Mouse (Mus musculus): Measurements from ENCODE around the gene Gpr157.

Gene Gpr157

DNA sequence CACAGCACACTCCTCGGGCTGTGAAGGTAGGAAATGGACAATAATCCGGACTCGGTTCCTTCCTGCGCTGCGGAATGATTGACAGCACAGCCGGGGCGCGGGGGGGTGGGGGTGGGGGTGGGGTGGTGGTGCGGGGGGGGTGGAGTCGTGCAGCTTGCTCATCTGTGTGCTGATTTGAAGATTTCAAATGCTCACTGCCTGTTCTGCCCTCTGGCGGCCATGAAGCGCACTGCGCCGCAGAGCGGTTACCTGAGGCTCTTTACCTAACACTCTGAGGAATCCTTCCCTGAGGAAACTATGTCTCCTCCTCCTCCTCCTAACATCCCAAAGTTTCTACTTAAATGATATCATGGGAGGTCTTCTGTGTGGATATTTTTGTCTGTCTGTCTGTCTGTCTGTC, 25.7 kb downstream of the Gpr157 start:
- DNase-seq = peak; percentile 84

DNA sequence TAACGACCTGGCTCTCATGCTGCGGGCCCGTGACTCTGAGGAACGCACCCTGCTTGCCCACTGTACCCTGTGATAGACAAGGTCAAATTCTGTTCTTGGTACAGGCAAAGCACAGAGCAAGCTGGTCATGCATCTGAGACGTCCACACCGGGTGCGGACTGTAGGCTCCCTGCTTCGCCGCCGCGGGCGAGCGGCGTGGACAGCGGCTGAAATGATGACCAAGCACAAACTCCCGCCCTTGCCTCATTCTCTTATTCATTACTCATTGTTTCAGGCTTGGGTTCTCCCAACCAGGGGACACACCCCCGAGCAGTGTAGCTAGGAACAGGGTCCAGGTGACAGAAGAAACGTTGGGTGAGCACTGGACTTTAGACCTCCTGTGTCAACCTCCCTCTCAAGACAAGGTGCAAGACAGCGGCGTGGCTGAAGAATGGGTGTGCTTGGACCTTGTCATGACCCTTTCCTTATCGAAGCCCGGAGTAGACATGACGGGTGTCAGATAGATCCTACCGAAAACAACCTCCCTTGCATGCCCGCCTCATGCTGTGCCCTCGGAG, 27.4 kb downstream of the Gpr157 start:
- no peak for DNase-seq

GRCm38 (mm10) chr4:150117311-150117710, 30.1 kb downstream of the Gpr157 start:
- DNase-seq = no peak

GRCm38 (mm10) chr4:150118163-150118562, 31.0 kb downstream of the Gpr157 start:
- no peak for DNase-seq

GRCm38 (mm10) chr4:150119055-150119454, 31.9 kb downstream of the Gpr157 start, which contains the start of gene Slc2a5:
Gene Slc2a5 (plus strand): TSS chr4:150119283.
- no peak for DNase-seq

GRCm38 (mm10) chr4:150119640-150120039, 32.5 kb downstream of the Gpr157 start:
- DNase-seq = no peak

DNA sequence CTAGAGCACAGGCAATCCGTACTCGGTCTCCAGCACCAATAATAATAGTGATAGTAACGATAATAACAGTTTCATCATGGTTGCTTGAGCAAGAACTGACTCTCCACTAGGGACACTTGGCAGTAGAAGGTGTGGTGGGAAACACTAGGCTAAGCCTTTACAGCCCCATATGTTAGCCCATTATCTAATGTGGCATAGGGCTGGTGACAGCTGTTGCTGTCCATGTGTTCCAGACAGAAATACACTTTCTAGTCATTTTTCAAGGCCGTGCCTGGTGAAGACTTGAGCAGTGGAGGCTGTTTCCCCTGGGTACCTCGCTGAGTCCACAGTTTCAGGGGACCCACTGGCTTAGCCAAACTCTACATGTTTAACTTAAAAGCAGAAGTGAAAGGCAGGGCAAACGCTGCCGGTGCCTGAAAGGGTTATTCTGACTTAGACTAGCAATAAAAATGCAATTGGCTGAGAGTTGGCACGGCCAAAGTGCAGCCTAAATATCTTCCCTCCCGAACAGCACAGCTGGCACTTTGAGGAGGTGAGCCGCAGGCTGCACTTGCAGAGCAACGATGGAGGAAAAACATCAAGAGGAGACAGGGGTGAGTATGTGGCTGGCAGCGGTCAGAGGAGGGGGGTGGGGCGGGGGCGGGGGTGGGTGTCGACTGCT, 33.1 kb downstream of the Gpr157 start:
- no peak for DNase-seq

- no peak for DNase-seq
Measured at GRCm38 (mm10) chr4:150121430-150121829, 34.3 kb downstream of the Gpr157 start.

DNA sequence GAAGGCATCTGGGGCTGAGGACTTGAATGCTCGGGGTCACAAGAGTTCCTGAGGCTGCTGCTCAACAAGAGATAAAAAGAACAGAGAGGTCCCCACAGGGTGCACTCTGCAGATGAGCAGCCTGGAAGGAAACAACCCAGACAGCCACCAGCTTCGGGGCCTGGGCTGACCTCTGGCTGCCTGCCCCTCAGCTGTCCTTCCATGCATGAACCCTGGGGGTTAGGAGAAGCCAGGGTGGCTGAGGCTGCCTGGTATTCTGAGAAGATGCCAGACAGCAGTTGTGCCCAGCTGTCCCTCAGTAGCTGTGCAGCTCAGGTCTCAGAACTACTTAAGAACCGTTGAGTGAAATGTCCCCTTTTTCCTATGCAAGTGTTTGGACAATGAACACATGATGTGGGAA, 35.3 kb downstream of the Gpr157 start:
- DNase-seq = no peak

DNA sequence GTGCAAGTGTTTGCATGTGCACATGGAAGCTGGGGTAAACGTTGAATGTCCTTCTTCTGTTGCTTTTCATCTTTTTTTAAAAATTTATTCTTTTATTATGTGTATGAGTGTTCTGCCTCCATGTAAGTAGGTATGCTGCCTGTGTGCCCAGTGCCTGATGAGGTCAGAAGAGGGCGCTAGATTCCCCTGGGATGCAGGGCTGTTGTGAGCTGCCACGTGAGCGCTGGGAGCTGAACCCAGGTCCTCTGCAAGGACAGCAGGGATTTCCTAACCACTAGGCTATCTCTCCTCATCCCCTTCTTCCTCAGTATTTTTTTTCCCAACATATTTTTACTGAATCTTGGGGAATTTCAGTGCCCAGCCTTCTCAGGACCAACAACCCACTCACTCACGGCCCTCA, 39.2 kb downstream of the Gpr157 start:
- DNase-seq = no peak

DNA sequence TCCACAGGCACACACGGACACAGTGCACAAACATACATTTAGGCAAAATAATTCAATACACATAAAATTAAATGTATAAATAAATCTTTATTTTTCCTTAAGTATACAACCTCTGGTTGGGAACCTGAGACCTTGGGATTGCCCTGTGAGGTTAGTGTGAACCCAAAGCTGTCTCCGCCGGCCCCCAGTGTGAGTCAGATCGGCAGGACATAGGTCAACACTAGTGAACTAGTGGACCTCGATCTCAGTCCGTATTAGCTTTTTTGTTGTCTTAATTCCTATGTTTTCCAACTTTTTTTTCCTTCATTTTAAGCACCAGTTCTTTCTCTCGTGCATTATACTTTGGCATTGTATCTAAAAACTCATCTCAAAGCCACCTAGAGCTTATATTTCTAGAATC, 40.7 kb downstream of the Gpr157 start:
- no peak for DNase-seq

DNA sequence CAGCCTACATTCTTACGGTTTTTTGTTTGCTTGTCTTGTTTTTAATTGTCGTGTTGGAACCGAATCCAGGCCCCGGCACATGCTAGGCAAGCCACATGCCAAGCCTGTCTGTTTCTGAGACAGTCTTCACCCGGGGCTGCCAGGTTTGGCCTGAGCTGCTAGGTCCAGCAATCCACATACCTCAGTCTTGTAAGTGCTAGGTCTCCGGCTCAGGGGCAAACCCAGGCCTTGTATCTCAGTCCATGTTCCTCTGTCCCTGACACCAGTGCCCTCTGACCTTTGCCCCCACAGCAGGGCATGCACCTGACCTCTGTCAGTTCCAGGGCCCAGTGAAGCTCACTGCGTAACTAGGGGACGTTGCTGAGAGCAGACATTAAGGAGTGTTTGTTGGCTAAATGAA, 41.4 kb downstream of the Gpr157 start:
- DNase-seq = no peak

DNA sequence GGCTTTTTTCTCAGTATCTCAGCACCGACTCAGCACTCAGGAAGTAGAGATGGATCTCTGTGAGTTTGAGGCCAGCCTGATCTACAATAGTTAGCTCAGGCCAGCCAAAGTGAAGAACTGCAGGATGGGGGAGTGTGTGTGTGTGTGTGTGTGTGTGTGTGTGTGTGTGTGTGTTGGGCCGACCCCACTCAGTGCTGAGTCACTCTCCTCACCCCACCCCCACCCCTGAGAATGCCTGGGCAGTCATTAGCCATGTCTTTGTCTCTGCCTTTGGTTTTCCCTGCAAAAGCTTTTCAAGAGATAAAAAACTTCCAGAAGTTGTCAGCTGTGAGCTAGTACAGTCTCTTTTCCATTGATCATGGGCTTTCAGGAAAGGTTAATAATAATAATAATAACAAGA, 43.5 kb downstream of the Gpr157 start:
- DNase-seq = no peak

DNA sequence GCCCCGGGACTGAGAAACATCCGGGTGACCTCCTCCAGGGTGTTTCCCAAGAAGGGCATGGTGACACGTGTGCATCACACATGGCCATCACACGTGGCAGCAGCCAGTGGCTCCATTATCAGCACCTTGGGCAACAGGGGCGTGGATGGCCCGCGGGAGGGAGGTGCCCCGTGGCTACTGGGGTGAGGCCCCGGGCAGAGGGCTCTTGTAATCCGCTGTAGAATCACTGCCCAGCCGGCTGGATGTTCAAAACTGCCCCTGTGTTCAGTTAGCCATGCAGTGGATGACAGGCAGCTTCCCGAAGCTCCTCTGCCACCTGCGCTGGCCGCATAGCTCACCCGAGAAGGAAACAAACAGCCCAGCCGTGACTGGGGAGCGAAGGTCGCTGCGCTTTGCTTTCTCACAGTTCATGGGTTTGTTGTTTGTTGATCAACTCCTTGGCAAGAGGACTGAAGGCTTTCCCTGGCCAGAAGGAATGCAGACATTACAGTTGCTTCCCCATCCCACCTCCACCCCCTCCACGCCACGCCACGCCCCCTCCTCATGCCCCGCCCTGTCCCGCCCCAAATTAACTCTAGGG, 45.6 kb downstream of the Gpr157 start:
- no peak for DNase-seq

DNA sequence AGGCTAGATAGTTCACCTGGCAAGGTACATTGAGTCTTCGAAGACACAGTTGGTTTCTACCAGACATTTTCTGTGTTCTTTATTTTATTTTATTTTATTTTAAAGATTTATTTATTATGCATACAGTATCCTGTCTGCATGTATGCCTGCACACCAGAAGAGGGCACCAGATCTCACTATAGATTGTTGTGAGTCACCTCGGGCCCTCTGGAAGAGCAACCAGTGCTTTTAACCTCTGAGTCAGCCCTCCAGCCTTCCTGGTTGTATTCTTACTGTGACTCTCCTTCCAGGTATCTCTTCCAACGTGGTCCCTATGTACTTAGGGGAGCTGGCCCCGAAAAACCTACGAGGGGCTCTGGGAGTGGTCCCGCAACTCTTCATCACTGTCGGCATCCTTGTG, 48.1 kb downstream of the Gpr157 start:
- DNase-seq = no peak

DNA sequence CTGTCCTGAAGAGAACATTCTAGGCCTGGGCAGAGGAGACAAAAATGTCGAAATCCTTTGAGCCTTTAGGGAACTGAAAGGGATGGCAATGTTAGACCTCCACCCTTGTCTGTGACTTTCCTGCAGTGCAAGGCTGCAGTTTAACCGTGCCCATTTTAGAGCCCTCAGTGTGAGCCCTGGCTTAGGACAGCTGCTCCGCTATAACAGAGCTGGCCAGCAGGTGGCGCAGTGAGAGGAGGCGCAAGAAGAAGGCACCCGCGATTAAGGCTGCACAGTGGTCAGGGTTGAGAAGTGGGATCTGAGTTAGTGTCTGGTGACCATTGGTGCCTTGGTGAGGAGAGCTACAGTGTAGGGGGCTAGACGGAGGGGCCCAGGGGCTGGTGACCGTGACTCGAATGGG, 49.5 kb downstream of the Gpr157 start:
- peak; percentile 70 for DNase-seq

GRCm38 (mm10) chr4:150137368-150138083, 50.4 kb downstream of the Gpr157 start:
- DNase-seq = no peak

GRCm38 (mm10) chr4:150138084-150138543, 50.9 kb downstream of the Gpr157 start:
- peak; percentile 30 for DNase-seq

- DNase-seq = no peak
Measured at GRCm38 (mm10) chr4:150139090-150139489, 51.9 kb downstream of the Gpr157 start.

DNA sequence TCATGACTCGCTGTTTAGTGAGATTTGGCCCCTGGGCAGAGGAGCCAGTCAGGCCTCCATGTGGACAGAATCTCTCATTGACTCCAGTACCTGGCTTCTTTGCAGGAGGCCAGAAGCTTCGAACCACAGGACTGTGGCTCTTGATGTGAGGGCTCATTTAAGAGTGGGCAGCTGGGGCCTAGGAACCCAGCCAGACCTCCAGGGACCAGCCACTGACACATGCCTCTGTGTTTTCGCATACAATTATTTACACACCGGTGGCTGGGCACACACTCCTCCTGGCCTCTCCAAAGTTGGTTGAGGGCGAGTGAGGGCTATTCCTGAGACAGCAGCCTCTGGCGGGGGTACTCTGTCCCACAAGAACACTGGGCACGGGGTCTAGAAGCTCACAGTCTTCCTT, 53.2 kb downstream of the Gpr157 start:
- DNase-seq = no peak

DNA sequence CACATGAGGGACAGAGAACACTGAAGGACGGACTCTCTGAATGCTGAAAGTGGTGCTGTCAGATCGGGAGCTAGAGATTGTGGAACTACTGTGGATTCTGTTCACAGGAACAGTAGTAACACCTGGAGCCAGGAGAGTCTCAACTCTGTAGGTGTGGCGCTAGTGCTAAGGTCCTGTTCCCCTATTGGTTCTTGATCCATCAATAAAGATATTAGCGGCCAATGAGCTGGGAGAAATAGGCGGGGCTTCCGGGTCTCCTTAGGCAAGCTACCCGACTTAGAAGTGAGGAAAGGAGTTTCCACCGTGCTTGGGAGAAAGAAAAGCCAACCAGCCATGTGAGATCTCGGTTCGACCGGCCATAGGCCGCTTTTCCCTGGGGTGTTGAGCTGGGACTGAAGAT, 57.1 kb downstream of the Gpr157 start:
- DNase-seq = no peak

- no peak for DNase-seq
Measured at GRCm38 (mm10) chr4:150146286-150146685, 59.1 kb downstream of the Gpr157 start.

DNA sequence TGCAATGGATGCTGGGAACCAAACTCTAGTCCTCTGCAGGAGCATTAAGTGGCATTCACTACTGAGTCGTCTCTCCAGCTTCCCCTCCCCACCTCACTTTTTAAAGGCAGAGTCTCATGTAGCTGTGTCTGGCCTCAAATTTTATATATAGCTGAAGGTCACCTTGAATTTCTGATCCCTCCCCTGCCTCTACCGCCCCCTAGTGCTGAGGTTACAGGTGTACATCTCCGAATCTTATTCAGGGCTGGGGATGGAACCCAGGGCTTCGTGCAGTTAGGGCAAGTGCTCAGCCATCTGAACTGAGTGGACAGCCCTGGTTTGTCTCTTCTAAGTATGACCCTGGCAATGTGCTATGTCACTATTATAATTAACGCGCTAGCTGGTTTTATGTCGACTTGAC, 63.9 kb downstream of the Gpr157 start:
- no peak for DNase-seq

- no peak for DNase-seq
Measured at GRCm38 (mm10) chr4:150152483-150152882, 65.3 kb downstream of the Gpr157 start.
